Mouse (Mus musculus): Measurements from ENCODE around the gene Bag3.
"Not testable (repeated sequence)": the region's sequence is repeated elsewhere in the genome, so short reads cannot be mapped to it uniquely, and the experiment has no call there.

Bag3 gene

GRCm38 (mm10) chr7:128567561-128568244, 44.3 kb downstream of the Bag3 start:
- DNase-seq (ENCODE audit: low spot score in 2 of 2), result no peak

- peak in 1 of 2 experiments; percentile 15 for DNase-seq (ENCODE audit: low spot score in 2 of 2)
Observed at GRCm38 (mm10) chr7:128569429-128569828, 46.0 kb downstream of the Bag3 start.

GRCm38 (mm10) chr7:128569987-128570656, 46.7 kb downstream of the Bag3 start:
- DNase-seq (ENCODE audit: low spot score in 2 of 2), result peak in 1 of 2 experiments; percentile 37

- DNase-seq (ENCODE audit: low spot score in 2 of 2), result not testable (repeated sequence)
Observed at GRCm38 (mm10) chr7:128570657-128571056, 47.2 kb downstream of the Bag3 start.

GRCm38 (mm10) chr7:128572030-128572429, 48.6 kb downstream of the Bag3 start:
- DNase-seq (ENCODE audit: low spot score in 2 of 2), result no peak

- no peak for DNase-seq (ENCODE audit: low spot score in 2 of 2)
Observed at GRCm38 (mm10) chr7:128575211-128575610, 51.8 kb downstream of the Bag3 start.

GRCm38 (mm10) chr7:128575794-128576193, 52.4 kb downstream of the Bag3 start:
- DNase-seq (ENCODE audit: low spot score in 2 of 2), result peak; percentile 31 to 46

- no peak for DNase-seq (ENCODE audit: low spot score in 2 of 2)
Observed at GRCm38 (mm10) chr7:128577607-128578006, 54.2 kb downstream of the Bag3 start.

- DNase-seq (ENCODE audit: low spot score in 2 of 2), result no peak
Observed at GRCm38 (mm10) chr7:128578199-128578945, 55.0 kb downstream of the Bag3 start.

GRCm38 (mm10) chr7:128579381-128579780, 56.0 kb downstream of the Bag3 start:
- no peak for DNase-seq (ENCODE audit: low spot score in 2 of 2)

- DNase-seq (ENCODE audit: low spot score in 2 of 2), result no peak
Observed at GRCm38 (mm10) chr7:128580318-128580717, 56.9 kb downstream of the Bag3 start.

- DNase-seq (ENCODE audit: low spot score in 2 of 2), result no peak
Observed at GRCm38 (mm10) chr7:128581864-128582484, 58.6 kb downstream of the Bag3 start.

GRCm38 (mm10) chr7:128583213-128583948, 60.0 kb downstream of the Bag3 start:
- DNase-seq (ENCODE audit: low spot score in 2 of 2), result no peak

- no peak for DNase-seq (ENCODE audit: low spot score in 2 of 2)
Observed at GRCm38 (mm10) chr7:128587334-128587933, 64.0 kb downstream of the Bag3 start.

GRCm38 (mm10) chr7:128591345-128592084, 68.1 kb downstream of the Bag3 start:
- DNase-seq (ENCODE audit: low spot score in 2 of 2), result no peak

- DNase-seq (ENCODE audit: low spot score in 2 of 2), result no peak
Observed at GRCm38 (mm10) chr7:128592118-128592935, 68.9 kb downstream of the Bag3 start.

GRCm38 (mm10) chr7:128592936-128593241, 69.5 kb downstream of the Bag3 start:
- no peak for DNase-seq (ENCODE audit: low spot score in 2 of 2)

- DNase-seq (ENCODE audit: low spot score in 2 of 2), result no peak
Observed at GRCm38 (mm10) chr7:128596274-128596673, 72.9 kb downstream of the Bag3 start.
